Mouse (Mus musculus) C2C12 (cell line): ENCODE measurements at regions not wholly inside any gene's neighbourhood (a gene's known extent, or its start where the extent isn't known, plus 50 kb on each side); places are given as distances from the start of the nearest gene placed in this dataset.

ENCODE experiments used
- CEBPB ChIP-seq: IDR thresholded peaks from one replicate; pipeline ENCODE4 v1.6.1; 2011; ENCODE audit warnings: low read depth, mild to moderate bottlenecking, control low read depth, moderate library complexity
- CTCF ChIP-seq: IDR thresholded peaks from one replicate; pipeline ENCODE4 v1.5.1; 2011; ENCODE audit not compliant: control insufficient read depth, insufficient read depth, insufficient read length
- FOSL1 ChIP-seq: IDR thresholded peaks from one replicate; pipeline ENCODE4 v1.8.0; 2011; ENCODE audit warnings: mild to moderate bottlenecking, low read length; ENCODE audit not compliant: poor library complexity, insufficient read depth, severe bottlenecking
- MAX ChIP-seq: IDR thresholded peaks from one replicate; pipeline ENCODE4 v1.6.1; 2011; ENCODE audit warnings: mild to moderate bottlenecking, control low read depth
- MYOD1 ChIP-seq: IDR thresholded peaks from one replicate; pipeline ENCODE4 v1.6.1; 2011; ENCODE audit warnings: low read depth; ENCODE audit not compliant: control insufficient read depth, insufficient read length
- USF1 ChIP-seq: IDR thresholded peaks from one replicate; pipeline ENCODE4 v1.6.1; 2011; ENCODE audit warnings: low read depth, mild to moderate bottlenecking, control low read depth, moderate library complexity

DNA sequence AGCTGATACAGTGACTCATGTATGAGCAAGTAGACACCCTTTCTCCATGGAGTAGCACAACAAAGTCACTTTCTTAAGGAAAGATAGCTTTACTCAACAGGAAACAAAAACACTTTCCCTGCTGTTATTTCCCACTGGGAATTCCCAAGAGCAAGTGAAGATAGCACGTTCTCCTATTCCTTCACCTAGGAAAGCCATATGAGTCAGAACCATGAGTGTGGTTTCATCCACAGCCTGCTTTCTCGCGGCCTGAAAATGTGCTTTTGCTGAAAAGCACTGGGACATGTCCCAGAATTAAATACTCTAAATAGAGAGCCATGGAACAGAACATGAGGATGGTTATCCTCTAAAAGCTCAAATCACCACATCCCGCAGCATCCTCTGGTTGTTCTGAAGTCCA, 304.6 kb downstream of the Klf6 start:
- TF ChIP-seq MYOD1 (no peak), CTCF (no peak), MAX (peak; percentile 47), USF1 (no peak), FOSL1 (no peak), CEBPB (no peak)
